Comparison of ENCODE assay signal across 9 mouse cellular contexts in genomic region chr13:113035852-113036251, GRCm38 (mm10). TPM values are rescaled to one million over a fixed set of nuclear protein-coding genes. Genes with fewer than 3 reads are reported as not detected.
DNase-seq lines count a peak whose midpoint lies in the region; ATAC-seq lines count a peak whose summit lies in the region.
"Had no signal": no experiment of that assay in that cellular context is flagged by ENCODE, and none has a peak within 500 bp of the region (broad histone marks: within the 10 kb centered on the region; RNA-seq: fewer than 3 reads in every experiment).

No protein-coding gene starts in this region.

- peak overlapping the region; percentile 59 for H3K4me3 ChIP-seq in heart, embryonic 11.5 days (ENCODE audit: low read depth, low read length)
- peak overlapping the region; percentile 62 for H3K4me3 ChIP-seq in kidney, embryonic 15.5 days (replicated peaks)
- peak overlapping the region; percentile 53 for H3K4me3 ChIP-seq in limb, embryonic 15.5 days
- H3K4me3 ChIP-seq in stomach, embryonic 15.5 days (replicated peaks), result peak overlapping the region; percentile 57; the same call in 1 of the 2 replicates

- H3K27ac ChIP-seq in heart, embryonic 11.5 days (ENCODE audit: low read depth, low read length), result no peak overlapping the region
- H3K27ac ChIP-seq in kidney, embryonic 15.5 days, result no peak overlapping the region
- no peak overlapping the region for H3K27ac ChIP-seq in limb, embryonic 15.5 days
- no peak overlapping the region for H3K27ac ChIP-seq in stomach, embryonic 15.5 days
- H3K27ac ChIP-seq: macrophage had no signal

- peaks cover 4% of the 10 kb centered on the region; the same call in 1 of the 2 replicates for H3K4me1 ChIP-seq in heart, embryonic 11.5 days (ENCODE audit: control insufficient read depth, insufficient read depth, low read length)
- peaks cover 37% of the 10 kb centered on the region for H3K4me1 ChIP-seq in kidney, embryonic 15.5 days
- H3K4me1 ChIP-seq in limb, embryonic 15.5 days, result peaks cover 30% of the 10 kb centered on the region
- H3K4me1 ChIP-seq in stomach, embryonic 15.5 days, result peaks cover 14% of the 10 kb centered on the region; the same call in 1 of the 2 replicates

- peak overlapping the region; percentile 99 for H3K4me2 ChIP-seq in heart, embryonic 11.5 days
- H3K4me2 ChIP-seq in kidney, embryonic 15.5 days, result peak overlapping the region; percentile 99
- H3K4me2 ChIP-seq in limb, embryonic 15.5 days, result peak overlapping the region; percentile 98
- peak overlapping the region; percentile 99 for H3K4me2 ChIP-seq in stomach, embryonic 15.5 days

- no peaks in the 10 kb centered on the region for H3K36me3 ChIP-seq in heart, embryonic 11.5 days (ENCODE audit: control insufficient read depth, insufficient read depth, low read length)
- H3K36me3 ChIP-seq in kidney, embryonic 15.5 days, result no peaks in the 10 kb centered on the region
- H3K36me3 ChIP-seq in limb, embryonic 15.5 days, result no peaks in the 10 kb centered on the region
- H3K36me3 ChIP-seq in stomach, embryonic 15.5 days, result no peaks in the 10 kb centered on the region

- peaks cover 39% of the 10 kb centered on the region for H3K27me3 ChIP-seq in heart, embryonic 11.5 days (ENCODE audit: control insufficient read depth, insufficient read depth, low read length)
- peaks cover 53% of the 10 kb centered on the region for H3K27me3 ChIP-seq in kidney, embryonic 15.5 days
- H3K27me3 ChIP-seq in limb, embryonic 15.5 days, result peaks cover 42% of the 10 kb centered on the region
- peaks cover 31% of the 10 kb centered on the region for H3K27me3 ChIP-seq in stomach, embryonic 15.5 days (replicated peaks)

- H3K9ac ChIP-seq in heart, embryonic 11.5 days (ENCODE audit: low read depth, low read length), result no peak overlapping the region
- no peak overlapping the region for H3K9ac ChIP-seq in kidney, embryonic 15.5 days
- H3K9ac ChIP-seq in limb, embryonic 15.5 days, result no peak overlapping the region
- H3K9ac ChIP-seq in stomach, embryonic 15.5 days, result no peak overlapping the region

- peak; percentile 93 for DNase-seq in CD4-positive, CD25-positive, alpha-beta regulatory T cell, adult 2 months (ENCODE audit: low read depth, low spot score)
- peak; percentile 95 for DNase-seq in brain, adult 2 months (ENCODE audit: low read depth, low spot score)
- DNase-seq in monocyte, adult 2 months (ENCODE audit: low read depth in 1 of 2, low spot score in 2 of 2), result peak; percentile 18 to 22

- H3K9me3 ChIP-seq in heart, embryonic 11.5 days (replicated peaks; ENCODE audit: control insufficient read depth, low read length), result no peaks in the 10 kb centered on the region
- H3K9me3 ChIP-seq in kidney, embryonic 15.5 days (replicated peaks), result no peaks in the 10 kb centered on the region
- H3K9me3 ChIP-seq in limb, embryonic 15.5 days, result no peaks in the 10 kb centered on the region
- no peaks in the 10 kb centered on the region for H3K9me3 ChIP-seq in stomach, embryonic 15.5 days

- ATAC-seq in erythroblast, adult 5-6 weeks (replicated peaks; ENCODE audit: low FRiP score, poor library complexity, severe bottlenecking), result peak; percentile 77
- peak; percentile 67; the same call in 1 of the 2 replicates for ATAC-seq in heart, embryonic 11.5 days (replicated peaks; ENCODE audit: insufficient number of reproducible peaks, low FRiP score, low TSS enrichment)
- peak; percentile 88 for ATAC-seq in kidney, embryonic 15.5 days (replicated peaks; ENCODE audit: low FRiP score)
- peak; percentile 80; the same call in 1 of the 2 replicates for ATAC-seq in limb, embryonic 15.5 days (ENCODE audit: insufficient number of reproducible peaks, low FRiP score, low TSS enrichment, low read depth)
- peak; percentile 84 for ATAC-seq in stomach, embryonic 15.5 days (ENCODE audit: insufficient read depth, low FRiP score, low read depth)

- WGBS in heart, embryonic 11.5 days (ENCODE audit: insufficient replicate concordance), result 0% methylated on average over 4 of the region's 4 CpGs
- WGBS in kidney, embryonic 15.5 days, result under 1% methylated on average over 4 of the region's 4 CpGs
- WGBS in limb, embryonic 15.5 days, result 0% methylated on average over 4 of the region's 4 CpGs
- under 1% methylated on average over 4 of the region's 4 CpGs for WGBS in stomach, embryonic 15.5 days

RNA-seq across cellular contexts. Expression of gene Cdc20b, which starts 0.9 kb away (rescaled TPM):
- total RNA-seq in erythroblast, adult 5-6 weeks (2015; ENCODE audit: low replicate concordance), result not detected in 2 replicates
- total RNA-seq in erythroblast, adult 5-6 weeks (2017; ENCODE audit: low replicate concordance), result not detected in 2 replicates
- polyA plus RNA-seq in heart, embryonic 11.5 days (2014; fragmentation: Nextera tagmentation; extraction: Ambion mirVana), result 0.14 TPM in 1 of 2 replicates, not detected in the other
- polyA plus RNA-seq in kidney, embryonic 15.5 days (2015; fragmentation: Nextera tagmentation; extraction: Ambion mirVana), result not detected in 2 replicates
- not detected in 2 replicates for polyA plus RNA-seq in limb, embryonic 15.5 days (2015; fragmentation: Nextera tagmentation; extraction: Ambion mirVana)
- not detected in 2 replicates for polyA plus RNA-seq in stomach, embryonic 15.5 days (2015; fragmentation: Nextera tagmentation; extraction: Ambion mirVana)
- polyA plus RNA-seq: macrophage had no signal

RNA-seq across cellular contexts. Expression of gene Gpx8, which starts 10.4 kb away (rescaled TPM):
- total RNA-seq in erythroblast, adult 5-6 weeks (2015; ENCODE audit: low replicate concordance), result not detected in 2 replicates
- not detected in 2 replicates for total RNA-seq in erythroblast, adult 5-6 weeks (2017; ENCODE audit: low replicate concordance)
- 147 and 151 TPM in 2 replicates for polyA plus RNA-seq in heart, embryonic 11.5 days (2014; fragmentation: Nextera tagmentation; extraction: Ambion mirVana)
- polyA plus RNA-seq in kidney, embryonic 15.5 days (2015; fragmentation: Nextera tagmentation; extraction: Ambion mirVana), result 161 TPM in 2 replicates
- polyA plus RNA-seq in limb, embryonic 15.5 days (2015; fragmentation: Nextera tagmentation; extraction: Ambion mirVana), result 220 and 224 TPM in 2 replicates
- 137 and 143 TPM in 2 replicates for polyA plus RNA-seq in stomach, embryonic 15.5 days (2015; fragmentation: Nextera tagmentation; extraction: Ambion mirVana)
- polyA plus RNA-seq: macrophage had no signal

RNA-seq across cellular contexts. Expression of gene Mcidas, which starts 42.2 kb away (rescaled TPM):
- not detected in 2 replicates for total RNA-seq in erythroblast, adult 5-6 weeks (2015; ENCODE audit: low replicate concordance)
- not detected in 2 replicates for total RNA-seq in erythroblast, adult 5-6 weeks (2017; ENCODE audit: low replicate concordance)
- polyA plus RNA-seq in heart, embryonic 11.5 days (2014; fragmentation: Nextera tagmentation; extraction: Ambion mirVana), result not detected in 2 replicates
- polyA plus RNA-seq in kidney, embryonic 15.5 days (2015; fragmentation: Nextera tagmentation; extraction: Ambion mirVana), result not detected in 2 replicates
- not detected in 2 replicates for polyA plus RNA-seq in limb, embryonic 15.5 days (2015; fragmentation: Nextera tagmentation; extraction: Ambion mirVana)
- 0.21 and 0.35 TPM in 2 replicates for polyA plus RNA-seq in stomach, embryonic 15.5 days (2015; fragmentation: Nextera tagmentation; extraction: Ambion mirVana)
- polyA plus RNA-seq: macrophage had no signal

RNA-seq across cellular contexts. Expression of gene Ccno, which starts 48.2 kb away (rescaled TPM):
- total RNA-seq in erythroblast, adult 5-6 weeks (2015; ENCODE audit: low replicate concordance), result 5.2 and 10.0 TPM in 2 replicates
- 2.0 TPM in 2 replicates for total RNA-seq in erythroblast, adult 5-6 weeks (2017; ENCODE audit: low replicate concordance)
- polyA plus RNA-seq in heart, embryonic 11.5 days (2014; fragmentation: Nextera tagmentation; extraction: Ambion mirVana), result 0.13 and 0.18 TPM in 2 replicates
- polyA plus RNA-seq in kidney, embryonic 15.5 days (2015; fragmentation: Nextera tagmentation; extraction: Ambion mirVana), result 0.49 and 0.61 TPM in 2 replicates
- polyA plus RNA-seq in limb, embryonic 15.5 days (2015; fragmentation: Nextera tagmentation; extraction: Ambion mirVana), result 0.32 and 0.37 TPM in 2 replicates
- 0.50 and 0.67 TPM in 2 replicates for polyA plus RNA-seq in stomach, embryonic 15.5 days (2015; fragmentation: Nextera tagmentation; extraction: Ambion mirVana)
- polyA plus RNA-seq: macrophage had no signal

Comparison
In these comparisons a context has a peak if more than half of its experiments do, and no peak if none do; other contexts are left out.
1. DNase-seq: peak in every context shown above with its lines; median percentile 95 in brain, adult 2 months; 93 in CD4-positive, CD25-positive, alpha-beta regulatory T cell, adult 2 months; 20 in monocyte, adult 2 months.